Mouse (Mus musculus): Measurements from ENCODE around the gene Hoxa3. TPM values are rescaled to one million over a fixed set of nuclear protein-coding genes. Genes with fewer than 3 reads are reported as not detected.

Gene Hoxa3
- total and polyA plus RNA-seq, 3 experiments = 0.08 to 0.38 (median 0.34) TPM

DNA sequence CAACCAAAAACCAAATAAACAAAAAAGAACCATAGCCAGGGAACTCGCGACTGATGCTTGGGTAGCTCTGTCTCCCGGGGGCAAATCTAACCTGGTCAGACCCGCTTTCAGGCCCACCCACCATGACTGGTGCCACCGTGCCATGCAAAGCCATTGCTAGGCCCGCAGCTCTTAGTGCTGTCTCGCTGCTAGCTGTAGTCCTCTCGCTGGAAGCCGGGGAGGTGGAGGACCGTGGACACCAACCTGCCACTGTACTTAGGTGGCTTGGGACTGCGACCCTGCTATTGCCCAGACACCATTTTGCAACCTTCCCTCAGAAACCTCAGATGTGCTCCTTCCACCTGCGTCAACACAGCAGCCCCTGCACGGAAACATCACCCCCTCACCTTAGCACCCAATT is 1.2 kb downstream of the Hoxa3 start:
- Histone ChIP-seq H3K4me2 (ENCODE audit: insufficient read depth, low read depth, poor library complexity, severe bottlenecking) (peak overlapping the region; percentile 59), H3K9ac (ENCODE audit: insufficient read depth, low read depth) (peak overlapping the region; percentile 41), H3K4me1 (ENCODE audit: control insufficient read depth in 1 of 2, insufficient read depth in 2 of 2) (peaks cover 4 to 17% of the 10 kb centered on the region in 2 experiments; a peak in 2 of 4 replicates), H3K27ac (ENCODE audit: insufficient read depth, low read depth) (peak overlapping the region; percentile 58), H3K27me3 (replicated peaks) (peaks cover 2% of the 10 kb centered on the region), H3K4me3 (replicated peaks in 1 of 3; ENCODE audit: low read depth in 2 of 3, low read length in 2 of 3, poor library complexity in 1 of 3) (peak overlapping the region; percentile 52 to 57 (median 53)), H3K36me3 (replicated peaks in 1 of 2; ENCODE audit: control insufficient read depth in 1 of 2, insufficient read depth in 1 of 2, low read length in 1 of 2) (peaks cover 0 to 10% of the 10 kb centered on the region in 2 experiments), H3K79me2 (replicated peaks; ENCODE audit: control insufficient read depth, extremely low read depth, insufficient read depth, poor library complexity, severe bottlenecking) (no peaks in the 10 kb centered on the region), H3K9me3 (replicated peaks; ENCODE audit: low read length) (peaks cover 24% of the 10 kb centered on the region)
- no peak for TF ChIP-seq NRF1 (IDR thresholded peaks at IDR 0.05; ENCODE audit: low read depth, low read length)
- TF ChIP-seq MAZ (IDR thresholded peaks at IDR 0.05; ENCODE audit: low read depth, low read length) = no peak
- TF ChIP-seq JUND (conservative IDR thresholded peaks at IDR 0.05; ENCODE audit: low read depth, low read length) = no peak
- TF ChIP-seq RAD21 (IDR thresholded peaks at IDR 0.05; ENCODE audit: low read depth, low read length) = no peak
- no peak for TF ChIP-seq SMC3 (IDR thresholded peaks at IDR 0.05; ENCODE audit: low read depth, low read length)
- no peak for TF ChIP-seq HCFC1 (IDR thresholded peaks at IDR 0.05; ENCODE audit: low read depth, low read length)
- no peak for TF ChIP-seq USF1 (IDR thresholded peaks at IDR 0.05; ENCODE audit: low read depth, low read length)
- TF ChIP-seq ETS1 (conservative IDR thresholded peaks at IDR 0.05; ENCODE audit: low read depth, low read length) = no peak
- no peak for TF ChIP-seq SIN3A (IDR thresholded peaks at IDR 0.05; ENCODE audit: low read length)
- TF ChIP-seq MAFK (IDR thresholded peaks at IDR 0.05; ENCODE audit: insufficient replicate concordance, low read length) = no peak
- TF ChIP-seq CTCF (conservative IDR thresholded peaks at IDR 0.05 in 1 of 2, IDR thresholded peaks at IDR 0.05 in 1 of 2; ENCODE audit: low read depth in 2 of 2, low read length in 2 of 2) = no peak
- no peak for TF ChIP-seq POLR2AphosphoS2 (IDR thresholded peaks at IDR 0.05; ENCODE audit: low read depth, low read length)
- no peak for TF ChIP-seq USF2 (conservative IDR thresholded peaks at IDR 0.05; ENCODE audit: low read depth, low read length)
- no peak for TF ChIP-seq POLR2A (IDR thresholded peaks at IDR 0.05; ENCODE audit: low read depth, low read length)
- no peak for TF ChIP-seq UBTF (IDR thresholded peaks at IDR 0.05; ENCODE audit: low read depth, low read length)
- no peak for TF ChIP-seq MAX (IDR thresholded peaks at IDR 0.05; ENCODE audit: low read length)
- TF ChIP-seq CHD1 (IDR thresholded peaks at IDR 0.05; ENCODE audit: low read depth, low read length) = no peak
- no peak for TF ChIP-seq TBP (conservative IDR thresholded peaks at IDR 0.05; ENCODE audit: low read depth, low read length)
- no peak for TF ChIP-seq BHLHE40 (IDR thresholded peaks at IDR 0.05; ENCODE audit: low read depth, low read length)
- DNase-seq (ENCODE audit: extremely low read depth) = no peak
- in situ Hi-C loops (cut with MboI; ENCODE audit: low pct_ligation_motif_present, low pct_unique_long_range_greater_than_20kb, low sequenced_read_pairs) (loop anchor here (10.0 to 25.0 kb wide), 2 partner anchors 200 to 347 kb away; partner anchors contain the start of gene Skap2), dilution Hi-C loops (cut with MboI; ENCODE audit: extremely low pct_ligation_motif_present, extremely low pct_unique_long_range_greater_than_20kb, low sequenced_read_pairs) (no loop called here)

DNA sequence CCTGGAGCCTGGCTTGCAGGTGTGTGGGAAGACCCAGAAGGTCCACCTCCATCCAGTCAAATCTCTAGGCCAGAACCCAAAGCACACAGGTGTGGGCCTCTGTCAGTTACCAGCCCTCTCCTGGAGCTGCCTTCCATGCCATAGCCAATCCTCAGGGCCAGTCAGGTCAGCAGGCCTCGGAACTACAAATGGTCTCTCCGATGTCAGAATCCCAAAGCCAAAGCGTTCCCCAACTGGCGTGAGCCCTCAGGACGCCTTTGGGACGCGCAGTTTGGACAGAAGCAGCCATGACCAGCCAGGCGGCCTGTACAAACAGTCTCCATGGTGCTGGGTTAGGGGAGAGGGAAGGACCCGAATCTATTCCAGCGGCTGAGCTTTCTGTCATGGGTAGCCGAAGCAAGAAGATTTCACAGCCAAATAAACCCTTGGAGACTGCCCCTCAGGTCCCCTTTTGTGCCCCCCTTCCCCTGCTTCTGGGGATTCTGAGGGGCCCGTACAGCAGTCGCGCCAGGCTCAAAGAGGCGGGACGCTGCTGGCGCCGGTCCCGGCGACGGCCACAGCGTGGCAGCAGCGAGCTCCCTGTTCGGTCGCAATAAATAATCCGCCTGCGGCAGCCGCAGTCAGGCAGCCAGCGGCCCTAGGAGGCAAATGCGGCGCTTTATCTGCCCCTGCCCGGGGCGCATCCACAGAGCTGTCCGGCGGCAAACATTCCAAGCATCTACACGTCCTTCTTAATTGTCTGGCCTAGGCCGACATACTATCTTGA is 1.8 kb downstream of the Hoxa3 start:
- Histone ChIP-seq H3K4me3 (replicated peaks in 1 of 3; ENCODE audit: low read depth in 2 of 3, low read length in 2 of 3, poor library complexity in 1 of 3) (peak overlapping the region; percentile 52 to 57 (median 53)), H3K9ac (ENCODE audit: insufficient read depth, low read depth) (peak overlapping the region; percentile 41), H3K79me2 (replicated peaks; ENCODE audit: control insufficient read depth, extremely low read depth, insufficient read depth, poor library complexity, severe bottlenecking) (no peaks in the 10 kb centered on the region), H3K27ac (ENCODE audit: insufficient read depth, low read depth) (peak overlapping the region; percentile 58; the same call in 1 of the 2 replicates), H3K9me3 (replicated peaks; ENCODE audit: low read length) (peaks cover 26% of the 10 kb centered on the region), H3K27me3 (replicated peaks) (peaks cover 2% of the 10 kb centered on the region), H3K36me3 (replicated peaks in 1 of 2; ENCODE audit: control insufficient read depth in 1 of 2, insufficient read depth in 1 of 2, low read length in 1 of 2) (peaks cover 1 to 15% of the 10 kb centered on the region in 2 experiments), H3K4me1 (ENCODE audit: control insufficient read depth in 1 of 2, insufficient read depth in 2 of 2) (peaks cover 4 to 17% of the 10 kb centered on the region in 2 experiments; a peak in 2 of 4 replicates), H3K4me2 (ENCODE audit: insufficient read depth, low read depth, poor library complexity, severe bottlenecking) (peak overlapping the region; percentile 59)
- dilution Hi-C loops (cut with MboI; ENCODE audit: extremely low pct_ligation_motif_present, extremely low pct_unique_long_range_greater_than_20kb, low sequenced_read_pairs) (no loop called here), in situ Hi-C loops (cut with MboI; ENCODE audit: low pct_ligation_motif_present, low pct_unique_long_range_greater_than_20kb, low sequenced_read_pairs) (loop anchor here (10.0 to 25.0 kb wide), 2 partner anchors 199 to 347 kb away; partner anchors contain the start of gene Skap2)
- peak in 1 of 2 experiments; percentile 76; a peak in 3 of 4 replicates for TF ChIP-seq CTCF (conservative IDR thresholded peaks at IDR 0.05 in 1 of 2, IDR thresholded peaks at IDR 0.05 in 1 of 2; ENCODE audit: low read depth in 2 of 2, low read length in 2 of 2)
- TF ChIP-seq SMC3 (IDR thresholded peaks at IDR 0.05; ENCODE audit: low read depth, low read length) = peak; percentile 60
- 0 out of 2 replicates have a peak, but pooled peaks have one; percentile 18 for TF ChIP-seq BHLHE40 (IDR thresholded peaks at IDR 0.05; ENCODE audit: low read depth, low read length)
- peak; percentile 26 for TF ChIP-seq RAD21 (IDR thresholded peaks at IDR 0.05; ENCODE audit: low read depth, low read length)
- peak; percentile 61 for TF ChIP-seq NELFE (IDR thresholded peaks at IDR 0.05; ENCODE audit: low read depth, low read length)
- peak; percentile 17; the same call in 1 of the 2 replicates for TF ChIP-seq HCFC1 (IDR thresholded peaks at IDR 0.05; ENCODE audit: low read depth, low read length)
- TF ChIP-seq IRF4 (IDR thresholded peaks at IDR 0.05; ENCODE audit: low read depth, low read length) = 0 out of 2 replicates have a peak, but pooled peaks have one; percentile 9
- TF ChIP-seq USF1 (IDR thresholded peaks at IDR 0.05; ENCODE audit: low read depth, low read length) = no peak
- no peak for TF ChIP-seq UBTF (IDR thresholded peaks at IDR 0.05; ENCODE audit: low read depth, low read length)
- no peak for TF ChIP-seq MAFK (IDR thresholded peaks at IDR 0.05; ENCODE audit: insufficient replicate concordance, low read length)
- no peak for TF ChIP-seq SIN3A (IDR thresholded peaks at IDR 0.05; ENCODE audit: low read length)
- TF ChIP-seq NRF1 (IDR thresholded peaks at IDR 0.05; ENCODE audit: low read depth, low read length) = 0 out of 2 replicates have a peak, but pooled peaks have one; percentile 27
- no peak for TF ChIP-seq JUND (conservative IDR thresholded peaks at IDR 0.05; ENCODE audit: low read depth, low read length)
- 0 out of 2 replicates have a peak, but pooled peaks have one; percentile 11 for TF ChIP-seq ELF1 (IDR thresholded peaks at IDR 0.05; ENCODE audit: low read depth, low read length)
- no peak for TF ChIP-seq RCOR1 (conservative IDR thresholded peaks at IDR 0.05; ENCODE audit: low read depth, low read length)
- TF ChIP-seq E2F4 (IDR thresholded peaks at IDR 0.05; ENCODE audit: insufficient replicate concordance, low read depth, low read length) = no peak
- TF ChIP-seq EP300 (IDR thresholded peaks at IDR 0.05; ENCODE audit: low read length) = no peak
- TF ChIP-seq POLR2A (IDR thresholded peaks at IDR 0.05; ENCODE audit: low read depth, low read length) = peak; percentile 55
- 0 out of 2 replicates have a peak, but pooled peaks have one; percentile 27 for TF ChIP-seq TBP (conservative IDR thresholded peaks at IDR 0.05; ENCODE audit: low read depth, low read length)
- peak; percentile 46; the same call in 1 of the 2 replicates for TF ChIP-seq TCF12 (IDR thresholded peaks at IDR 0.05; ENCODE audit: low read depth, low read length)
- 0 out of 2 replicates have a peak, but pooled peaks have one; percentile 50 for TF ChIP-seq MEF2A (IDR thresholded peaks at IDR 0.05; ENCODE audit: borderline replicate concordance, low read depth, low read length)
- peak; percentile 59 for DNase-seq (ENCODE audit: extremely low read depth)

Data from CH12.LX (cell line).